ENCODE assay signal across 21 mouse cellular contexts in genomic region chr11:97508198-97508597, GRCm38 (mm10). TPM values are rescaled to one million over a fixed set of nuclear protein-coding genes. Genes with fewer than 3 reads are reported as not detected.
"Had no signal": no experiment of that assay in that cellular context is flagged by ENCODE, and none has a peak within 500 bp of the region (broad histone marks: within the 10 kb centered on the region; RNA-seq: fewer than 3 reads in every experiment).

No protein-coding gene starts in this region.

- H3K27ac ChIP-seq: midbrain, embryonic 10.5 days; midbrain, embryonic 12.5 days; neural tube, embryonic 13.5 days; neural tube, embryonic 15.5 days; stomach, embryonic 15.5 days; stomach, postnatal 0 days had no signal

- DNase-seq: lung, adult 18-20 months; lung, embryonic 14.5 days; lung, postnatal 10 days; lung, postnatal 4 days; midbrain, embryonic 14.5 days; retina, postnatal 1 day; right cerebral cortex, adult 18-20 months; right cerebral cortex, postnatal 25 days; right cerebral cortex, postnatal 4 days; spleen, adult 18-20 months; thymus, adult 2 months had no signal

- H3K36me3 ChIP-seq: midbrain, embryonic 10.5 days; midbrain, embryonic 12.5 days; neural tube, embryonic 15.5 days; stomach, embryonic 15.5 days had no signal

- H3K4me3 ChIP-seq: midbrain, embryonic 10.5 days; midbrain, embryonic 12.5 days; myocyte; neural tube, embryonic 13.5 days; neural tube, embryonic 15.5 days; stomach, embryonic 15.5 days had no signal

- H3K9ac ChIP-seq: lung, embryonic 14.5 days; midbrain, embryonic 12.5 days; neural tube, embryonic 13.5 days; neural tube, embryonic 15.5 days; stomach, embryonic 15.5 days had no signal

- H3K9me3 ChIP-seq: midbrain, embryonic 10.5 days; midbrain, embryonic 12.5 days; neural tube, embryonic 13.5 days; neural tube, embryonic 15.5 days; stomach, embryonic 15.5 days had no signal

- H3K27me3 ChIP-seq: midbrain, embryonic 12.5 days; neural tube, embryonic 13.5 days; neural tube, embryonic 15.5 days had no signal

- H3K4me1 ChIP-seq: stomach, embryonic 15.5 days had no signal

RNA-seq across cellular contexts. Expression of gene 4933428G20Rik, which starts 8.1 kb away (rescaled TPM):
- polyA plus RNA-seq: midbrain, embryonic 14.5 days; neural tube, embryonic 11.5 days; small intestine, adult 2 months; thymus, adult 2 months; urinary bladder, adult 2 months had no signal
